Mouse (Mus musculus) liver, embryonic 14.5 days (tissue): ENCODE results near the gene Lfng. TPM values are rescaled to one million over a fixed set of nuclear protein-coding genes. Genes with fewer than 3 reads are reported as not detected.
A peak's percentile ranks its signal among the peaks of the same experiment; 100 is the strongest.

Source experiments
- ATAC-seq: fragments of 200-750 bp; cut with Nextera tagmentation; 2 replicates; pipeline ENCODE4 v1.8.0; 2017; ENCODE audit warnings: moderate number of reproducible peaks, mild to moderate bottlenecking, moderate library complexity; ENCODE audit not compliant: insufficient read depth
- DNase-seq, 3 experiments: peaks; one replicate each; pipeline ENCODE4 v3.0.0-alpha.2; 2012 to 2013; ENCODE audit warnings: low read depth in 3 of 3, low spot score in 3 of 3
- H3K27ac ChIP-seq: fragments of 300-500 bp; sonication (generic); 2 replicates; pipeline ENCODE4 v1.5.1; 2014; ENCODE audit warnings: moderate library complexity, mild to moderate bottlenecking, control low read depth, inconsistent platforms
- H3K27me3 ChIP-seq: fragments of 300-500 bp; sonication (generic); 2 replicates; pipeline ENCODE4 v1.6.1; 2014; ENCODE audit warnings: mild to moderate bottlenecking, low read length, moderate library complexity; ENCODE audit not compliant: control insufficient read depth, insufficient read depth
- H3K36me3 ChIP-seq: fragments of 300-500 bp; sonication (generic); replicated peaks from 2 replicates; pipeline ENCODE4 v1.6.1; 2014; ENCODE audit warnings: low read depth; ENCODE audit not compliant: control insufficient read depth, insufficient read depth
- H3K4me1 ChIP-seq, 2 experiments: fragments of 200-500 bp in 1 of 2; fragments of 300-500 bp in 1 of 2; sonication (generic) in 1 of 2; replicated peaks; 2 replicates each; pipeline ENCODE4 v1.6.1; 2012 to 2014; ENCODE audit warnings: antibody characterized with exemption in 1 of 2, inconsistent platforms in 1 of 2, low read length in 1 of 2; ENCODE audit not compliant: control insufficient read depth in 2 of 2, insufficient read depth in 2 of 2
- H3K4me2 ChIP-seq: fragments of 300-500 bp; sonication (generic); 2 replicates; pipeline ENCODE4 v1.6.1; 2014; ENCODE audit warnings: low read depth, mild to moderate bottlenecking, control low read depth, moderate library complexity
- H3K4me3 ChIP-seq, 2 experiments: fragments of 200-500 bp in 1 of 2; fragments of 300-500 bp in 1 of 2; sonication (generic) in 1 of 2; 2 replicates each; pipeline ENCODE4 v1.5.1; 2012 to 2014; ENCODE audit warnings: low read depth in 2 of 2, low read length in 2 of 2, mild to moderate bottlenecking in 2 of 2, control low read depth in 1 of 2, inconsistent platforms in 1 of 2, moderate library complexity in 1 of 2; ENCODE audit not compliant: insufficient read depth in 1 of 2
- H3K9ac ChIP-seq: fragments of 300-500 bp; sonication (generic); replicated peaks from 2 replicates; pipeline ENCODE4 v1.6.1; 2014; ENCODE audit warnings: mild to moderate bottlenecking, control low read depth, moderate library complexity
- H3K9me3 ChIP-seq: fragments of 300-500 bp; sonication (generic); 2 replicates; pipeline ENCODE4 v1.6.1; 2016; ENCODE audit warnings: low read length, mixed read lengths; ENCODE audit not compliant: control insufficient read depth
- CTCF ChIP-seq: IDR thresholded peaks from 2 replicates; pipeline ENCODE4 v1.5.1; 2016; ENCODE audit warnings: antibody characterized with exemption, low read depth, control low read depth
- EP300 ChIP-seq: IDR thresholded peaks from 2 replicates; pipeline ENCODE4 v1.6.1; 2016; ENCODE audit warnings: antibody characterized with exemption, low read depth
- WGBS: fragments of 180-500 bp; shearing (Covaris S2); extraction: QIAGEN DNeasy Blood & Tissue Kit; methylation state at CpG from one replicate; pipeline ENCODE4 v1.1.7; 2014; ENCODE audit not compliant: insufficient replicate concordance; 5-methylcytosine and 5-hydroxymethylcytosine counted together
- polyA plus RNA-seq, 2 experiments: library from polyadenylated mRNA; depleted of rRNA in 1 of 2; stranded (reverse) in 1 of 2; unstranded in 1 of 2; fragments of >200 nt; fragmentation: Nextera tagmentation in 1 of 2; extraction: Ambion mirVana in 1 of 2; gene quantifications; 2 replicates each; pipeline versions ENCODE4 v1.2.1 to v1.2.3; 2012 to 2014

Lfng gene
- polyA plus RNA-seq, 2 experiments: 9.9 to 12.1 TPM

DNA sequence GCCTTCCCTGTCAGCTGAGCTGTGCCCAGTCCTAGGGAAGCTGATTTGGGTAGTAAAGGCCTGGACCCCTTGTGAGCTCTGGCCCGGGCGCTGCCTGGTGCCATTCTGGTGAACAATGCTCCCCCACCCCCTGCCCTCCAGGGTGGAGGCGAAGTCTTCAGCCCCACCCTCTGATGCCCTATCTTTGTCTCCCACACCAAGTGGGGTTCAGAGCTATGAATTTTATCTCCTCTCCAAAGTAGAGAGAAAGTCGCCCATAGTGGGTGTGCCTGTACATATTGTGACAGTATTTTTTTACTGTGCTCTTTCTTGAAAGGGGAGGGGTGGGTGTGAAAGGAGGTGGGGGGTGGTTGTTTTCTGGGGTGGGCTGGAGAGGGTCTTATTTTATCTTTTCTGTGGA lies 7.7 kb downstream of the Lfng start:
- H3K27me3 ChIP-seq: no peaks in the 10 kb centered on the region
- H3K36me3 ChIP-seq: peaks cover 23% of the 10 kb centered on the region
- WGBS: 11% methylated on average over 4 of the region's 4 CpGs
- DNase-seq: peak; percentile 55 to 68 (median 64)
- H3K9me3 ChIP-seq: no peaks in the 10 kb centered on the region
- peaks cover 33 to 43% of the 10 kb centered on the region in 2 experiments for H3K4me1 ChIP-seq
- H3K27ac ChIP-seq: peak overlapping the region; percentile 64
- peak; percentile 80 for ATAC-seq
- H3K4me2 ChIP-seq: peak overlapping the region; percentile 57
- TF ChIP-seq EP300: peak; percentile 60
- TF ChIP-seq CTCF: no peak
- no peak overlapping the region; a peak in 1 of 4 replicates for H3K4me3 ChIP-seq
- peak overlapping the region; percentile 48 for H3K9ac ChIP-seq

DNA sequence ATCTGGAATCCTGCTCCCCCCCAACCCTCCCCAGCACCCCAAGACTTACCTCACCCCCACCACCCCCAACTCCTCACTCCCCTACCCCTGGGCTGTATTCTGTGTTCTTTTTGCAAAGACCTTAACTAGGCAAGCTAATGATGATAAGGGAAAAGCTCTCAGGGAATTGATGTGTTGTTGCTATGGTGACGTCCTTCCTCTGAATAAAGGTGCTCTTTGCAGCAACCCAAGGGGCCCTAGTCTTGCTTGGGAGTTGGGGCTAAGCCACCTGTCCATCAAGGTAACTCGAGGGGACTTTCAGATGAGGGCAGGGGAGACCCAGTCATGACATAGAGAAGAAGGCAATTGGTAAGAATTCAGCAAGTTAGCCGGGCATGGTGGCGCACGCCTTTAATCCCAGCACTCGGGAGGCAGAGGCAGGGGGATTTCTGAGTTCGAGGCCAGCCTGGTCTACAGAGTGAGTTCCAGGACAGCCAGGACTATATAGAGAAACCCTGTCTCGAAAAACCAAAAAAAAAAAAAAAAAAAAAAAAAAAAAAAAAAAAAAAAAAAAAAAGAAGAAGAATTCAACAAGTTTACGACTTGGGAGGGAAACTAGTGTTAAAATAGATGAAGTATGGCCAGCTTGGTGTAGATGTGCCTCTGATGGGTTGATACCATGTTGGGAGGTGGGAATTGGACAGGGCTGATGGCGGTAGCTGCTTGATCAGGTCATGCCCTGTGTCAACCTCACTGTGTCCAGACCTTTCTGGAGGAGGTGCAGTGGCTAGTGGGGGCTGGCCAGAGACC lies 8.4 kb downstream of the Lfng start:
- ATAC-seq (peak; percentile 18; the same call in 1 of the 2 replicates), DNase-seq (no peak)
- H3K9me3 ChIP-seq: no peaks in the 10 kb centered on the region
- no peak overlapping the region; a peak in 1 of 4 replicates for H3K4me3 ChIP-seq
- TF ChIP-seq CTCF (no peak), EP300 (no peak)
- no peaks in the 10 kb centered on the region for H3K27me3 ChIP-seq
- peaks cover 29 to 40% of the 10 kb centered on the region in 2 experiments for H3K4me1 ChIP-seq
- H3K4me2 ChIP-seq: peak overlapping the region; percentile 57
- peaks cover 23% of the 10 kb centered on the region for H3K36me3 ChIP-seq
- peak overlapping the region; percentile 64 for H3K27ac ChIP-seq
- 55% methylated on average over 9 of the region's 10 CpGs for WGBS
- H3K9ac ChIP-seq: no peak overlapping the region; the same call in 1 of the 2 replicates

DNA sequence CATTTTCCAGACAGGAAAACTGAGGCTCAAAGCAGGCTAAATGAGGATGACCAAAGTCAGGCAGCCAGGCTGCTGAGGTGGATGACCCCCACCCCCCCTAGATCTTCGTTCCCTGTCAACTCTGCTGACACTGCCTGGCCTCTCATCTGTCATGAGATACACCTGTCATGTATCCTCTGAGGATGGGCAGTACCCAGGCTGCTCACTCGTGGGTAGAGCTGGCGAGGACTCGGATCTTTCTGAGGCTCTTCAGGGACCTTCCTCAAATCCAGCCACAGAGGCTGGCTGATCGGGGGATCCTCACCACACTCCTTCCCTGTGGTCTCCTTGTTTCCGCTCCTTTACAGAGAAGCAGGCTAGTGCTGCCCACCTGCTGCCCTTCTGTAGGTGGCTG lies 9.0 kb downstream of the Lfng start:
- Histone ChIP-seq H3K9ac (no peak overlapping the region), H3K27ac (no peak overlapping the region; the same call in 1 of the 2 replicates), H3K4me1 (peaks cover 27 to 36% of the 10 kb centered on the region in 2 experiments), H3K36me3 (peaks cover 23% of the 10 kb centered on the region), H3K27me3 (no peaks in the 10 kb centered on the region), H3K9me3 (no peaks in the 10 kb centered on the region), H3K4me3 (no peak overlapping the region), H3K4me2 (no peak overlapping the region)
- DNase-seq (no peak), ATAC-seq (no peak)
- no peak for TF ChIP-seq EP300
- no peak for TF ChIP-seq CTCF
- WGBS: 56% methylated on average over 6 of the region's 6 CpGs

DNA sequence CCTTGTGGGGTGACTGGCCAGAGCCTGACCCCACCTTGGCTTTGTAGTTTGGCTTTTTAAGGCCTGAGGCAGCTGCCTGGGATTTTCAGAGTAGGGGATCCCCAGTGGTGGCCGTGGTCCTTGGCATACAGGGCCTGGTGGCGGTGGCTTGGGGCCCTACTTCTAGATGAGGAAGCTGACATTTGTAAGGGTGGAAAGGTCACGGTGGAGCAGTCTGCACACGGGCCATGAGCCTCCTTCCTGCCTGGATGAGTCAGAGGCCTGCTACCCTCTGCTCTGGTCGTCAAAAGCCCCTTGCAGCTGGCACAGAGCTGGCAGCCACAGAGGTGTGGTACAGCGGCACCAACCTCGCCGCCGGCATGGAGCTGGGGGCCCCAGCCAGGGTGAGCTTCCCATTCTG lies 9.6 kb downstream of the Lfng start:
- Histone ChIP-seq H3K4me3 (no peak overlapping the region), H3K36me3 (peaks cover 23% of the 10 kb centered on the region), H3K9me3 (no peaks in the 10 kb centered on the region), H3K27ac (peak overlapping the region; percentile 47), H3K27me3 (no peaks in the 10 kb centered on the region), H3K4me2 (no peak overlapping the region), H3K4me1 (peaks cover 25 to 30% of the 10 kb centered on the region in 2 experiments), H3K9ac (no peak overlapping the region)
- no peak for DNase-seq
- TF ChIP-seq EP300: no peak
- no peak; the same call in 1 of the 2 replicates for TF ChIP-seq CTCF
- 35% methylated on average over 9 of the region's 9 CpGs for WGBS
- no peak for ATAC-seq

DNA sequence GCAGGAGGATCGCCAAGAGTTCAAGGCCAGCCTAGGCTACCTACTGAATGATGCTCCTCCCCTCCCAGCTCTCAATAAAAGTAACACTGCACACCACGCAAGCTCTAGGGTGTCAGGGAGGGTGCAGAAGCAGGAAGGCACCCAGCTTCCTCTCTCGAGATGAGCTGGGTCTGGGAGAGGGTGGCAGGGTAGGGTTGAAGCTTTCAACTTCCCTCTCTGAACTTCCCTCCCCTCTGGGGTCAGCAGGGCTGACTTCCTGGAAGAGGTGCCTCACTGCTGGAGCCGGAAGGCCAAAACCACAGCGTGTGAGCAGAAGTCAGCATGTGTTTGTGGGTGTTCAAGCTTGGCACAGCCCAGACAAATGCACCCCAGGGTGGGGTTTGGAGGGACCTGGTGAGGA lies 10.6 kb downstream of the Lfng start:
- peaks cover 18% of the 10 kb centered on the region for H3K36me3 ChIP-seq
- H3K4me1 ChIP-seq: peaks cover 24 to 30% of the 10 kb centered on the region in 2 experiments
- H3K27ac ChIP-seq: no peak overlapping the region
- WGBS: 17% methylated on average over 5 of the region's 5 CpGs
- ATAC-seq: no peak
- H3K27me3 ChIP-seq: no peaks in the 10 kb centered on the region
- DNase-seq: no peak
- H3K4me3 ChIP-seq: no peak overlapping the region
- no peak overlapping the region for H3K4me2 ChIP-seq
- TF ChIP-seq EP300 (no peak), CTCF (no peak)
- no peak overlapping the region for H3K9ac ChIP-seq
- no peaks in the 10 kb centered on the region for H3K9me3 ChIP-seq
